Comparison of ENCODE assay signal across 32 mouse cellular contexts in the genomic region with DNA sequence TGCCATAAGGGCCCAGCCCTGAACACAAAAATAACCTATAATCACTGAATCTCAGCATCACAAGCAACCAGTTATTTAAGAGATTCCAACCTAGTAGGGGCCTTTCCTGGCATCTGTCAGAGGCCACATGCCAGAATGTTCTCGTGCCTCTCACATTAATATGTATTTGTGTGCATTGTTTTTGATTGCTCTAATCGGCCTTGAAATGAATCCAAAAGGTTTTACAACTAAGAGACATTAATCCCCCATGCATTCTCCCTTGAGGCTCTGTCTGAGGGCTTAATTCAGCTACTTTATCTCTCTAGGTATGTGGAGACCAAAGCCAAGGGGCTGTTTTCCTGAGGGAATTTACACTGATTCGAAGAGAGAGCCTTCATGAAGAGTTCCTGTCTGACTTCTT.
DNase-seq lines count a peak whose midpoint lies in the region; ATAC-seq lines count a peak whose summit lies in the region.
"Had no signal": no experiment of that assay in that cellular context is flagged by ENCODE, and none has a peak within 500 bp of the region (broad histone marks: within the 10 kb centered on the region; RNA-seq: fewer than 3 reads in every experiment).

No protein-coding gene starts in this region.

- no peak for DNase-seq in embryonic facial prominence, embryonic 10.5 days (ENCODE audit: low spot score)
- DNase-seq in left cerebral cortex, postnatal 4 days: peak; percentile 22
- no peak for DNase-seq in left cerebral cortex, adult 9 months (ENCODE audit: low spot score in 2 of 2)
- peak; percentile 32 for DNase-seq in retina, postnatal 1 day
- DNase-seq in retina, embryonic 14.5 days (ENCODE audit: low spot score): no peak
- DNase-seq: adrenal gland, postnatal 14 days; cerebellum, adult 8-10 months; embryo, embryonic 11 days; gastrocnemius, postnatal 25 days; heart, adult 11 months; heart, postnatal 4 days; kidney, adult 11 months; kidney, postnatal 25 days; layer of hippocampus, postnatal 36 days; liver, postnatal 0 days; lung, postnatal 36 days; thymus, adult 2 months; thymus, postnatal 36 days had no signal

- WGBS in embryonic facial prominence, embryonic 13.5 days: 31% methylated on average over 3 of the region's 3 CpGs
- WGBS in embryonic facial prominence, embryonic 10.5 days: 67% methylated on average over 3 of the region's 3 CpGs
- WGBS in hindbrain, embryonic 16.5 days: 49% methylated on average over 3 of the region's 3 CpGs

- H3K9ac ChIP-seq in embryonic facial prominence, embryonic 13.5 days: no peak overlapping the region
- H3K9ac ChIP-seq in hindbrain, embryonic 16.5 days (ENCODE audit: low read depth, low read length): no peak overlapping the region
- H3K9ac ChIP-seq: forebrain, embryonic 13.5 days; heart, embryonic 15.5 days; hindbrain, embryonic 14.5 days; kidney, embryonic 15.5 days; limb, embryonic 13.5 days; liver, embryonic 12.5 days; liver, postnatal 0 days; neural tube, embryonic 12.5 days had no signal

- no peaks in the 10 kb centered on the region for H3K9me3 ChIP-seq in embryonic facial prominence, embryonic 13.5 days
- H3K9me3 ChIP-seq in embryonic facial prominence, embryonic 10.5 days: no peaks in the 10 kb centered on the region
- no peaks in the 10 kb centered on the region for H3K9me3 ChIP-seq in hindbrain, embryonic 16.5 days (ENCODE audit: control insufficient read depth, low read length)
- H3K9me3 ChIP-seq: forebrain, embryonic 13.5 days; heart, embryonic 10.5 days; heart, embryonic 15.5 days; kidney, embryonic 15.5 days; limb, embryonic 13.5 days; liver, embryonic 12.5 days; neural tube, embryonic 12.5 days had no signal

- no peak overlapping the region for H3K4me3 ChIP-seq in embryonic facial prominence, embryonic 13.5 days
- no peak overlapping the region for H3K4me3 ChIP-seq in embryonic facial prominence, embryonic 10.5 days
- H3K4me3 ChIP-seq in hindbrain, embryonic 16.5 days (ENCODE audit: low read length): no peak overlapping the region
- H3K4me3 ChIP-seq: forebrain, embryonic 13.5 days; heart, embryonic 10.5 days; heart, embryonic 15.5 days; kidney, embryonic 15.5 days; limb, embryonic 13.5 days; liver, embryonic 12.5 days; myocyte; neural tube, embryonic 12.5 days had no signal

- peak overlapping the region; percentile 44; the same call in 1 of the 2 replicates for H3K27ac ChIP-seq in embryonic facial prominence, embryonic 13.5 days
- H3K27ac ChIP-seq in embryonic facial prominence, embryonic 10.5 days (replicated peaks): no peak overlapping the region
- no peak overlapping the region for H3K27ac ChIP-seq in hindbrain, embryonic 16.5 days (ENCODE audit: low read depth, low read length)
- H3K27ac ChIP-seq: forebrain, embryonic 13.5 days; heart, embryonic 10.5 days; heart, embryonic 15.5 days; hindbrain, embryonic 14.5 days; kidney, embryonic 15.5 days; limb, embryonic 13.5 days; liver, embryonic 12.5 days; neural tube, embryonic 12.5 days had no signal

- intact Hi-C loops in left cerebral cortex, postnatal 4 days (cut with DNase I): no loop called here

- no peaks in the 10 kb centered on the region for H3K36me3 ChIP-seq in embryonic facial prominence, embryonic 13.5 days
- no peaks in the 10 kb centered on the region for H3K36me3 ChIP-seq in embryonic facial prominence, embryonic 10.5 days (replicated peaks)
- no peaks in the 10 kb centered on the region for H3K36me3 ChIP-seq in hindbrain, embryonic 16.5 days (ENCODE audit: control insufficient read depth, insufficient read depth, low read length)
- H3K36me3 ChIP-seq: heart, embryonic 10.5 days; heart, embryonic 15.5 days; kidney, embryonic 15.5 days; limb, embryonic 13.5 days; liver, embryonic 12.5 days; neural tube, embryonic 12.5 days had no signal

- H3K4me1 ChIP-seq in embryonic facial prominence, embryonic 13.5 days: peaks cover 41% of the 10 kb centered on the region
- H3K4me1 ChIP-seq in embryonic facial prominence, embryonic 10.5 days: peaks cover 22% of the 10 kb centered on the region
- peaks cover 5% of the 10 kb centered on the region for H3K4me1 ChIP-seq in hindbrain, embryonic 16.5 days (ENCODE audit: control insufficient read depth, insufficient read depth, low read depth, low read length)
- H3K4me1 ChIP-seq: liver, embryonic 12.5 days had no signal

- ATAC-seq in embryonic facial prominence, embryonic 13.5 days (ENCODE audit: insufficient number of reproducible peaks, insufficient read depth, low FRiP score, low TSS enrichment, low read depth): no peak
- no peak for ATAC-seq in hindbrain, embryonic 16.5 days
- ATAC-seq: forebrain, embryonic 13.5 days; inflammation-experienced regulatory T-cells, adult 6 months; liver, embryonic 12.5 days; liver, postnatal 0 days; midbrain, embryonic 16.5 days; Patski had no signal

- H3K27me3 ChIP-seq in embryonic facial prominence, embryonic 13.5 days: peaks cover 5% of the 10 kb centered on the region
- no peaks in the 10 kb centered on the region for H3K27me3 ChIP-seq in embryonic facial prominence, embryonic 10.5 days (replicated peaks; ENCODE audit: low read depth, poor library complexity, severe bottlenecking)
- H3K27me3 ChIP-seq in hindbrain, embryonic 16.5 days (replicated peaks; ENCODE audit: control insufficient read depth, insufficient read depth, low read length): no peaks in the 10 kb centered on the region
- H3K27me3 ChIP-seq: forebrain, embryonic 13.5 days; heart, embryonic 15.5 days; kidney, embryonic 15.5 days; limb, embryonic 13.5 days; liver, embryonic 12.5 days; neural tube, embryonic 12.5 days; Patski had no signal

- H3K4me2 ChIP-seq in embryonic facial prominence, embryonic 13.5 days: no peak overlapping the region
- H3K4me2 ChIP-seq in hindbrain, embryonic 16.5 days (ENCODE audit: low read length): no peak overlapping the region
- H3K4me2 ChIP-seq: forebrain, embryonic 13.5 days; heart, embryonic 15.5 days; hindbrain, embryonic 14.5 days; kidney, embryonic 15.5 days; limb, embryonic 13.5 days; liver, embryonic 12.5 days; neural tube, embryonic 12.5 days had no signal

Comparison
In these comparisons a context has a peak if more than half of its experiments do, and no peak if none do; other contexts are left out.
1. DNase-seq: peak in left cerebral cortex, postnatal 4 days (single experiment) and retina, postnatal 1 day (single experiment); none in embryonic facial prominence, embryonic 10.5 days (single experiment), left cerebral cortex, adult 9 months (0 of 2) and retina, embryonic 14.5 days (single experiment).